Mouse (Mus musculus): ENCODE data around the gene Mylk. TPM values are rescaled to one million over a fixed set of nuclear protein-coding genes. Genes with fewer than 3 reads are reported as not detected.

The Mylk gene
- total RNA-seq, 1 experiment: 0.27 TPM

DNA sequence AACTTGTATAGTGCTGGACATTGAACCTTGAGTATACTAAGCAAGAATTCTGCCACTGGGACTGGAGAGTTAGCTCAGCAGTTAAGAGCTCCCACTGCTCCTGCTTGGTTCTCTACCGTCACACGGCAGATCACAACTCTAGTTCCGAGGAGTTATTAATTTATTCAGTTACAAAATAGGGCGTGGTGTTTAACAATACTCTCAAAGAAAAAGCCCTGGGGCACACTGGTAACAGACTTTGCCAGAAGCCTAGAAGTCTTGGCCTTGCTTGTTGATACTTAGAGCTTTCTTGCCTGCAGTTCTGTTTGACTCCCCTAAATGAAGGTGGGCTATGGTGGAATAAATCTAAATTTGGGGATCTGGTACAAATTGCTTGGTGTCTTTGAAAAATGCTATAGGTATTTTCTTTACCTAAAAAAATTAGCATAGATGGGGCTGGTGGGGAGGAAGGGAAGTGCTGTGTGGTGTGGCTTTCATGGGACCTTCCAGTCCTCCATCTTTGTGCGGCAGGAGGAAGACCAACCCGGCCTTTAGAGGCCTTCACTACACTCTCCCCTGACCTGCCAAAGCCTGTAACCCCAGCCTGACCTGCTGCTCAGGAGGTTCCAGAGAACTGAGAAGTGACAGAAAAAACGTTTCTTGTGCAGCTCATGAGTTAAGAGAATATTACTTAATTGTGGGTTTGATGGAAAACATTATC, 94.1 kb downstream of the Mylk start:
- H3K9ac ChIP-seq (ENCODE audit: insufficient read depth, low read depth, low read length, poor library complexity, severe bottlenecking): no peak overlapping the region
- no peaks in the 10 kb centered on the region for H3K36me3 ChIP-seq (ENCODE audit: control insufficient read depth, insufficient read depth, low read length, poor library complexity, severe bottlenecking)
- no peaks in the 10 kb centered on the region for H3K4me1 ChIP-seq (ENCODE audit: control insufficient read depth in 2 of 2, insufficient read depth in 2 of 2, low read length in 2 of 2, poor library complexity in 1 of 2)
- no peak overlapping the region for H3K27ac ChIP-seq (ENCODE audit: insufficient read depth, low read depth, low read length, poor library complexity, severe bottlenecking)
- TF ChIP-seq ZNF384 (IDR thresholded peaks at IDR 0.05; ENCODE audit: low read depth, low read length): no peak
- TF ChIP-seq MAFK (IDR thresholded peaks at IDR 0.05; ENCODE audit: insufficient read depth, low read depth, low read length): no peak
- no peak for TF ChIP-seq CHD2 (IDR thresholded peaks at IDR 0.05; ENCODE audit: low read depth, low read length)
- no peak for TF ChIP-seq HCFC1 (IDR thresholded peaks at IDR 0.05; ENCODE audit: borderline replicate concordance, insufficient read depth, low read length)
- TF ChIP-seq ZC3H11A (IDR thresholded peaks at IDR 0.05; ENCODE audit: borderline replicate concordance, low read depth, low read length): no peak
- no peak overlapping the region for H3K4me3 ChIP-seq (ENCODE audit: insufficient read depth in 1 of 2, low read depth in 1 of 2, low read length in 2 of 2, poor library complexity in 1 of 2, severe bottlenecking in 1 of 2)
- H3K9me3 ChIP-seq (ENCODE audit: control insufficient read depth, insufficient read depth, low read depth, low read length): no peaks in the 10 kb centered on the region
- in situ Hi-C loops (cut with MboI; ENCODE audit: low sequenced_read_pairs in 2 of 2, unreplicated experiment in 2 of 2): no loop called here
- DNase-seq (ENCODE audit: low read depth, low spot score): no peak

DNA sequence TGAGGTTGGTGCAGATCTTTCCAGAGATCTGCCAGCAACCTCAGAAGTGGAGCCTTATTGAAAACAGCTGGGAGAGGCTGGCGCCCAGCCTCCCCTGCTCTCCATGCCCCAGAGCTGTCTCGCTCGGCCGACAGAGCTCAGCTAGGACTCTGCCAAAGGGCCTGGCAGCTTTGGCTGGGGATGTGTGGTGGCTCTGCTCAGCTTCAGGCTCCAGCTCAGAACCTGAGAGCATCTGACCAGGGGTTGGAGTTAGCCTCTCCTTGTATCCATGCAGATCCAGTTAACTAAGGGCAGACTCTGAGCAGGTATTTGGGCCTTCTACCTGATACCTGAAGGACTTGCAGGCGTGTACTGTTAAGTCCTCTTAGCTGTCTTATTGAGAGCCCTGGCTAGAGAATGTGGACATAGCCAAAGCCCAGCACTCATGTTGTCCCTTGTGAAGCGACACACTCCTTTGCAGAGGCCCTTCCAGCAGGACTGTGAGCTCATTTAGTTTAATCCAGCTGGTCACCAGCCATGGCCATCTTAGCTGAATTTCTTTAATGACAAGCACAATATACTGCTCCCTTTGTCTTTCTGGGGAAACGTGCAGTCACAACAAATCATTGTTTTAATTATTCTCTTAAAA, 94.8 kb downstream of the Mylk start:
- DNase-seq (ENCODE audit: low read depth, low spot score): no peak
- no peaks in the 10 kb centered on the region for H3K9me3 ChIP-seq (ENCODE audit: control insufficient read depth, insufficient read depth, low read depth, low read length)

DNA sequence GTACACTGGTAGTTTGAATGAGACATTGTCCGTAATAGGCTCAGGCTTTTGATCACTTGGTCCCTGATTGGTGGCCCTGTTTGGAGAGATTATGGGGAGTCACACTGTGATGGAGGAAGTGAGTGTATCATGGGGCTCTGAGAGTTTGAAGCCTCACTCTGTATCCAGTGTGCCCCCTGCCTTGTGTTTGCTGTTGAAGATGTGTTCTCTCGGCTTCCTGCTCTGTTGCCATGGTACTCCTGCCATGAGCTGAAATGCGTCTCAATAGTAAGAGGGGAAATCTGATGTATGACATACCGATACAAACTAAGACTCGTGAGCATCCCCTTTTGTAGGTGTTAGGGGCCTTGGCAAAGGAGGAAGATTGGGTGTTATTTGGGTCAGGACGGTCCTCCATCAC, 99.8 kb downstream of the Mylk start:
- in situ Hi-C loops (cut with MboI; ENCODE audit: low sequenced_read_pairs in 2 of 2, unreplicated experiment in 2 of 2): no loop called here

More for the DNA sequence above, 94.8 kb downstream of the Mylk start:
- in situ Hi-C loops (cut with MboI; ENCODE audit: low sequenced_read_pairs in 2 of 2, unreplicated experiment in 2 of 2): no loop called here
- TF ChIP-seq MAFK (IDR thresholded peaks at IDR 0.05; ENCODE audit: insufficient read depth, low read depth, low read length) (no peak), HCFC1 (IDR thresholded peaks at IDR 0.05; ENCODE audit: borderline replicate concordance, insufficient read depth, low read length) (no peak), ZNF384 (IDR thresholded peaks at IDR 0.05; ENCODE audit: low read depth, low read length) (no peak), CHD2 (IDR thresholded peaks at IDR 0.05; ENCODE audit: low read depth, low read length) (no peak)
- Histone ChIP-seq H3K27ac (ENCODE audit: insufficient read depth, low read depth, low read length, poor library complexity, severe bottlenecking) (no peak overlapping the region), H3K4me1 (ENCODE audit: control insufficient read depth in 2 of 2, insufficient read depth in 2 of 2, low read length in 2 of 2, poor library complexity in 1 of 2) (no peaks in the 10 kb centered on the region), H3K36me3 (ENCODE audit: control insufficient read depth, insufficient read depth, low read length, poor library complexity, severe bottlenecking) (no peaks in the 10 kb centered on the region), H3K4me3 (ENCODE audit: insufficient read depth in 1 of 2, low read depth in 1 of 2, low read length in 2 of 2, poor library complexity in 1 of 2, severe bottlenecking in 1 of 2) (no peak overlapping the region), H3K9ac (ENCODE audit: insufficient read depth, low read depth, low read length, poor library complexity, severe bottlenecking) (no peak overlapping the region)

DNA sequence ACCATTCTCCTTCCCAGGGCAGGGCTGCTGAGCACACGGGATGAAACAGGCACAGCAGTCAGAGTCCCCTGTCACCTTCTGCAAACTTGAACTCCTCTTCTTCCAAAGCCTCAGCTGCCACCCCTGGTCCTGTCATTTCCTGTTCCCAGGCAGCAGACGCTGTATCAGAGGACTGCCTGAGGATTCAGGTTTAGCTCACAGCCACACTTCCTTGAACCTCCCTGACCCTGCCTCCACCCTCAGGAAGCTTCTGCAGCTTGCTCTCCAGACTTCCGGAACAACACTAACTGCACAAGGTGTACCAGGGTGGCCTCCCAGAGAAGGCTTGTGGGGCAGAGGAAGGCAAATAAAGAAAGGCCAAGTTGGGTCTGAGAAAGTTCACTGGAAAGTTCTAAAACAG, 102.6 kb downstream of the Mylk start:
- DNase-seq (ENCODE audit: low read depth, low spot score): no peak
- H3K36me3 ChIP-seq (ENCODE audit: control insufficient read depth, insufficient read depth, low read length, poor library complexity, severe bottlenecking): no peaks in the 10 kb centered on the region
- no peak for TF ChIP-seq MAFK (IDR thresholded peaks at IDR 0.05; ENCODE audit: insufficient read depth, low read depth, low read length)
- no peak for TF ChIP-seq ZC3H11A (IDR thresholded peaks at IDR 0.05; ENCODE audit: borderline replicate concordance, low read depth, low read length)
- no peak for TF ChIP-seq ZNF384 (IDR thresholded peaks at IDR 0.05; ENCODE audit: low read depth, low read length)
- TF ChIP-seq CHD2 (IDR thresholded peaks at IDR 0.05; ENCODE audit: low read depth, low read length): no peak
- no peak for TF ChIP-seq HCFC1 (IDR thresholded peaks at IDR 0.05; ENCODE audit: borderline replicate concordance, insufficient read depth, low read length)
- H3K9ac ChIP-seq (ENCODE audit: insufficient read depth, low read depth, low read length, poor library complexity, severe bottlenecking): no peak overlapping the region
- no peak overlapping the region for H3K4me3 ChIP-seq (ENCODE audit: insufficient read depth in 1 of 2, low read depth in 1 of 2, low read length in 2 of 2, poor library complexity in 1 of 2, severe bottlenecking in 1 of 2)
- in situ Hi-C loops (cut with MboI; ENCODE audit: low sequenced_read_pairs in 2 of 2, unreplicated experiment in 2 of 2): no loop called here
- H3K27ac ChIP-seq (ENCODE audit: insufficient read depth, low read depth, low read length, poor library complexity, severe bottlenecking): no peak overlapping the region
- no peaks in the 10 kb centered on the region for H3K4me1 ChIP-seq (ENCODE audit: control insufficient read depth in 2 of 2, insufficient read depth in 2 of 2, low read length in 2 of 2, poor library complexity in 1 of 2)
- H3K9me3 ChIP-seq (ENCODE audit: control insufficient read depth, insufficient read depth, low read depth, low read length): no peaks in the 10 kb centered on the region

More for the DNA sequence above, 99.8 kb downstream of the Mylk start:
- H3K4me1 ChIP-seq (ENCODE audit: control insufficient read depth in 2 of 2, insufficient read depth in 2 of 2, low read length in 2 of 2, poor library complexity in 1 of 2): no peaks in the 10 kb centered on the region
- H3K27ac ChIP-seq (ENCODE audit: insufficient read depth, low read depth, low read length, poor library complexity, severe bottlenecking): no peak overlapping the region
- H3K36me3 ChIP-seq (ENCODE audit: control insufficient read depth, insufficient read depth, low read length, poor library complexity, severe bottlenecking): no peaks in the 10 kb centered on the region
- no peaks in the 10 kb centered on the region for H3K9me3 ChIP-seq (ENCODE audit: control insufficient read depth, insufficient read depth, low read depth, low read length)
- no peak overlapping the region for H3K4me3 ChIP-seq (ENCODE audit: insufficient read depth in 1 of 2, low read depth in 1 of 2, low read length in 2 of 2, poor library complexity in 1 of 2, severe bottlenecking in 1 of 2)
- no peak overlapping the region for H3K9ac ChIP-seq (ENCODE audit: insufficient read depth, low read depth, low read length, poor library complexity, severe bottlenecking)
- no peak for DNase-seq (ENCODE audit: low read depth, low spot score)
- TF ChIP-seq HCFC1 (IDR thresholded peaks at IDR 0.05; ENCODE audit: borderline replicate concordance, insufficient read depth, low read length) (no peak), ZC3H11A (IDR thresholded peaks at IDR 0.05; ENCODE audit: borderline replicate concordance, low read depth, low read length) (no peak), ZNF384 (IDR thresholded peaks at IDR 0.05; ENCODE audit: low read depth, low read length) (no peak), CHD2 (IDR thresholded peaks at IDR 0.05; ENCODE audit: low read depth, low read length) (no peak), MAFK (IDR thresholded peaks at IDR 0.05; ENCODE audit: insufficient read depth, low read depth, low read length) (no peak)
